Mouse (Mus musculus): Measurements from ENCODE around the gene Cd40lg. TPM values are rescaled to one million over a fixed set of nuclear protein-coding genes. Genes with fewer than 3 reads are reported as not detected.

The Cd40lg gene
- polyA plus RNA-seq, 1 experiment from 2014 or later, result not detected

DNA sequence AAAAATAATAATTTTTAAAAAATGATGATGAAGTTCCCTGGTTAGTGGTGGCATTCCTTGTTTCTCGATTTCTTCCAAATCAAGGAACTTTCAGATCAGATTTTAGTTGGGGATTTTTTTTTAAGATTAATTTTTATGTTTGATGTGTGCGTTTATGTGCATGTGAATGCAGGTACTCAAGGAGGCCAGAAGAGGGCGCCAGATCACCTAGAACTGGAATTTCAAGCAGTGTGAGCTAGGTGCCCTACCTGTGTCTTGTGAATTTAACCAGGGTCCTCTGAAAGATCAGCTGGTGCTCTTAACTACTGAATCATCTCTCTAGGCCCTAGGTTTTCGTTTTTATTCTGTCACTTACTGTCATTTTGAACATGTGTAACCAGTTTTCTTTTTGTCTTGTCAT is 24.0 kb downstream of the Cd40lg start:
- no peaks in the 10 kb centered on the region for H3K27me3 ChIP-seq (replicated peaks; ENCODE audit: control insufficient read depth, insufficient read depth, low read length)
- H3K4me1 ChIP-seq (replicated peaks; ENCODE audit: control insufficient read depth, insufficient read depth, low read length), result no peaks in the 10 kb centered on the region
- H3K27ac ChIP-seq (ENCODE audit: low read length), result no peak overlapping the region
- WGBS, result 67% methylated on average over 4 of the region's 4 CpGs
- H3K4me2 ChIP-seq (ENCODE audit: low read length), result no peak overlapping the region
- H3K4me3 ChIP-seq (replicated peaks; ENCODE audit: low read length), result no peak overlapping the region
- no peaks in the 10 kb centered on the region for H3K9me3 ChIP-seq (ENCODE audit: control insufficient read depth, low read length)
- no peaks in the 10 kb centered on the region for H3K36me3 ChIP-seq (ENCODE audit: control insufficient read depth, insufficient read depth)
- no peak overlapping the region for H3K9ac ChIP-seq (replicated peaks; ENCODE audit: low read depth, low read length)
- ATAC-seq, result no peak

DNA sequence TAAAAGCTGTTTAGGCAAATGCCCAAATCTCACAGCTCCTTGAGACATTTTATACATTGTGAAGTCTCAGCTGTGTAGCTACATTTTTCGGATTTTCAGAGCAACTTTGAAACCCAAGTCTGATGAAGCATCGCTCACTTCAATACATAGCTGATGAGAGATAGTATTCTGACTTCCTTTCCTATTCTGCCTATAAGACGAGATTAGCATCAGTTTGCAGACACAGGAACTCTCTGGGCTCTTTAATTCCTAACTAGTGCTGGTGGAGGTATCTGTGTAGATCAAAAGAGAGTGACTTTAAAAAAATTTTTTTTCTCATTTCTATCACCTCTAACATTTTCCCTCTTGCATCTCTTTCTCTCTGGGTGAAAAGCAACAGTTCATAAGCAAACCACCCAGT is 26.6 kb downstream of the Cd40lg start:
- Histone ChIP-seq H3K4me1 (replicated peaks; ENCODE audit: control insufficient read depth, insufficient read depth, low read length) (no peaks in the 10 kb centered on the region), H3K9ac (replicated peaks; ENCODE audit: low read depth, low read length) (no peak overlapping the region), H3K27ac (ENCODE audit: low read length) (no peak overlapping the region), H3K9me3 (ENCODE audit: control insufficient read depth, low read length) (no peaks in the 10 kb centered on the region), H3K36me3 (ENCODE audit: control insufficient read depth, insufficient read depth) (no peaks in the 10 kb centered on the region), H3K4me3 (replicated peaks; ENCODE audit: low read length) (no peak overlapping the region), H3K27me3 (replicated peaks; ENCODE audit: control insufficient read depth, insufficient read depth, low read length) (no peaks in the 10 kb centered on the region), H3K4me2 (ENCODE audit: low read length) (no peak overlapping the region)
- no peak for ATAC-seq
- WGBS, result 72% methylated on average over 3 of the region's 3 CpGs

DNA sequence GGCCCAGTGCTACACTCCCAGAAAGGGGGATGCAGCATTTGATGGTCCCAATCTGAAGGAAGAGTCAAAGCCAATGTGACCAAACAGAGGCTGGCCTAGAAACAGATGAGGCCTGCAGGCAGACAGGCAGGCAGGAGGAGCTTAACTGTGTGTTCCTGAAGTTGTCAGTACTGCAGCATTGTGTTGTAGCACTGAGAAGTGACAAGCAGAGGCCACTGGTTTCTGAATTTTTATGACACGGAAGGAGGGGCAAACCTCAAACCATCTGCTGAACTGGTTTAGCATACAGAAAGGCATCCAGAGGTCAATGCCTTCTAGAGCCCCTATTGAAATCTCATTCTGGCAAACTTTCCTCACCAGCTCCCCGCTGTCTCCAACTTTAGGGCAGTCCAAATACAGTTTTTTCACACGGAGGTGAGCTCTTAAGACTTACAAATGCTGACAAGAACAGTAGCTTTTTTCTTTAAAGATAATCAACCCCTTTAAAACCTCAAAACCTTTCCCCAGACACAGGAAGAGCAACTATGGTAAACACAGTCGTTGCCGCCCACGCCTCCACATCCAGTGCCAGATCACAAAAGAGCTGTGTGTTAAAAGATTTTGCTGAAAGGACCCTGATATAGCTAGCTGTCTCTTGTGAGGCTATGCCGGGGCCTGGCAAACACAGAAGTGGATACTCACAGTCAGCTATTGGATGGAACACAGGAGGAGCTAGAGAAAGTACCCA is 41.5 kb downstream of the Cd40lg start:
- Histone ChIP-seq H3K9ac (replicated peaks; ENCODE audit: low read depth, low read length) (no peak overlapping the region), H3K9me3 (ENCODE audit: control insufficient read depth, low read length) (no peaks in the 10 kb centered on the region), H3K36me3 (ENCODE audit: control insufficient read depth, insufficient read depth) (no peaks in the 10 kb centered on the region), H3K27ac (ENCODE audit: low read length) (no peak overlapping the region), H3K27me3 (replicated peaks; ENCODE audit: control insufficient read depth, insufficient read depth, low read length) (no peaks in the 10 kb centered on the region), H3K4me1 (replicated peaks; ENCODE audit: control insufficient read depth, insufficient read depth, low read length) (no peaks in the 10 kb centered on the region), H3K4me2 (ENCODE audit: low read length) (no peak overlapping the region), H3K4me3 (replicated peaks; ENCODE audit: low read length) (no peak overlapping the region)
- ATAC-seq, result no peak
- WGBS, result 64% methylated on average over 7 of the region's 7 CpGs

DNA sequence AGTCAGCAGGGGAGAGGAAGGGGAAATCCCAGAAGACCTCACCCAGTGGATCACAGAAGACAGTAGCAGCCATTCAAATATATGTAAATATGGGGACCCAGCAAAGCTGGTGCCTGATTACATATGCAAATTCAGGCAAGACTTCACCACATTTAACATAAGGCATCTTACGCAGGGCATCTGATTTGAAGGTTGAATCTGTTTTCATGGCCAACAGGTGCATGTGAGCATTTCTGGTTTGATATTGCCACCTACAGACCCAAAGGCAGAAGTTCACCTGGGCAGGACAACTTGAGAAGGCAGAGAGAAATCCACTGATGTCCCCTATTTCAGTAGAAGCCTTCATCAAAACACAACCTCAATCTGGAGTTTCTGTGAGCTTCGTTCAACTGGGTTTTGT is 48.8 kb downstream of the Cd40lg start:
- WGBS, result 54% methylated on average over 2 of the region's 2 CpGs
- Histone ChIP-seq H3K4me2 (ENCODE audit: low read length) (no peak overlapping the region), H3K36me3 (ENCODE audit: control insufficient read depth, insufficient read depth) (no peaks in the 10 kb centered on the region), H3K4me3 (replicated peaks; ENCODE audit: low read length) (no peak overlapping the region), H3K9ac (replicated peaks; ENCODE audit: low read depth, low read length) (no peak overlapping the region), H3K27me3 (replicated peaks; ENCODE audit: control insufficient read depth, insufficient read depth, low read length) (no peaks in the 10 kb centered on the region), H3K9me3 (ENCODE audit: control insufficient read depth, low read length) (no peaks in the 10 kb centered on the region), H3K27ac (ENCODE audit: low read length) (no peak overlapping the region), H3K4me1 (replicated peaks; ENCODE audit: control insufficient read depth, insufficient read depth, low read length) (no peaks in the 10 kb centered on the region)
- ATAC-seq, result peak; percentile 38; the same call in 1 of the 2 replicates

DNA sequence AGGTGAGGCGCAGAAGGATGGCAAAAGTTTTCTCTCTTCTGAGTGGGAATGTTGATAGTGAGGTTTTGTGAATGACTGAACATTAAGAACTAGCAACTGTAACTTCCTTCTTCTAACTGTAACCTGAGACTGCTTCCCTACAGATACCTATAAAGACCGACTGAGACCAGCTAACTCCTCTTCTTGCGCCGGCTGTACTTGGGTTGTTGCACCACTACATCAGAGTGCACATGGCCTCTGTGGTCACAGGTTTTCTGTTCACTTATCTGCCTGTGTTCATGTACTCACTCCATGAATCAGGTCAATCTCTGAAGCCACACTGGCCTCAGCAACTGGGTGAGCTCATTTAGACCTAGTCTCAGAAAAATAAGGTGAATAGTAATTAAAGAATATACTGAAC is 51.6 kb downstream of the Cd40lg start:
- Histone ChIP-seq H3K9me3 (ENCODE audit: control insufficient read depth, low read length) (no peaks in the 10 kb centered on the region), H3K4me2 (ENCODE audit: low read length) (no peak overlapping the region), H3K4me1 (replicated peaks; ENCODE audit: control insufficient read depth, insufficient read depth, low read length) (no peaks in the 10 kb centered on the region), H3K9ac (replicated peaks; ENCODE audit: low read depth, low read length) (no peak overlapping the region), H3K4me3 (replicated peaks; ENCODE audit: low read length) (no peak overlapping the region), H3K27me3 (replicated peaks; ENCODE audit: control insufficient read depth, insufficient read depth, low read length) (no peaks in the 10 kb centered on the region), H3K36me3 (ENCODE audit: control insufficient read depth, insufficient read depth) (no peaks in the 10 kb centered on the region), H3K27ac (ENCODE audit: low read length) (no peak overlapping the region)
- 91% methylated on average over 4 of the region's 4 CpGs for WGBS
- ATAC-seq, result no peak

Other genes with a start within 250 kb of the Cd40lg start
- 0.84 and 1.2 TPM in 2 replicates for gene Brs3, start 169.1 kb upstream of the Cd40lg start, polyA plus RNA-seq (2015; fragmentation: Nextera tagmentation; extraction: Ambion mirVana)
- 97.9 and 98.7 TPM in 2 replicates for gene Htatsf1, start 158.6 kb upstream of the Cd40lg start, polyA plus RNA-seq (2015; fragmentation: Nextera tagmentation; extraction: Ambion mirVana)
- not detected in 2 replicates for gene Vgll1, start 124.0 kb upstream of the Cd40lg start, polyA plus RNA-seq (2015; fragmentation: Nextera tagmentation; extraction: Ambion mirVana)
- 4.9 and 6.4 TPM in 2 replicates for gene Arhgef6, start 126.6 kb downstream of the Cd40lg start, polyA plus RNA-seq (2015; fragmentation: Nextera tagmentation; extraction: Ambion mirVana)
- gene Rbmx, start 180.9 kb downstream of the Cd40lg start, polyA plus RNA-seq (2015; fragmentation: Nextera tagmentation; extraction: Ambion mirVana), result 255 and 280 TPM in 2 replicates
- gene Gm364, start 197.0 kb downstream of the Cd40lg start, polyA plus RNA-seq (2015; fragmentation: Nextera tagmentation; extraction: Ambion mirVana), result not detected in 2 replicates

All from forebrain, embryonic 16.5 days (tissue).